Comparison of ENCODE assay signal across 26 mouse cellular contexts in the genomic region with DNA sequence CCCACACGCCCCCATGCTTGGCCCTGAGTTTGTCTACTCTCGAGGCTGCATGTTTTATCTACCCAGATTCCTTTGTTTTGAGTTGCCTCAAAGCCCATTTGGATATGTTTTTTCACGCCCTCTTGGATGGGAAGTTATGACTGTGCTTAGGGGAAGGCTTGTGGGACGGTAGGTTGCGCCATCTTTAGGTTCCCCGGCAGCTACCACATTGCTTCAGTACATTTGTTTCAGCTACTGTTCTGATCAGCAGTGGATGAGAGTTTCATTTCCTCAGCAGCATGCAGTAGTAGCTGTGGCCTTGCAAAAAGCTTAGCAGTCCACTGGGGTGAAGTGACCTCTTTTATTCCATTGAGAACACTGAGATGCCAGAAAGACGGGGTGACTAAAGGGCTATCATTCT.
DNase-seq lines count a peak whose midpoint lies in the region; ATAC-seq and TF ChIP-seq lines count a peak whose summit lies in the region.
"Had no signal": no experiment of that assay in that cellular context is flagged by ENCODE, and none has a peak within 500 bp of the region (broad histone marks: within the 10 kb centered on the region; RNA-seq: fewer than 3 reads in every experiment).

No protein-coding gene starts in this region.

- H3K27ac ChIP-seq in liver, adult 2 months (replicated peaks; ENCODE audit: insufficient read depth, low read depth, low read length), result no peak overlapping the region
- no peak overlapping the region for H3K27ac ChIP-seq in liver, embryonic 11.5 days (ENCODE audit: low read depth, low read length)
- no peak overlapping the region for H3K27ac ChIP-seq in midbrain, embryonic 13.5 days
- no peak overlapping the region for H3K27ac ChIP-seq in forebrain, postnatal 0 days (ENCODE audit: low read depth, low read length)
- H3K27ac ChIP-seq: embryonic facial prominence, embryonic 15.5 days; heart, adult 2 months; hindbrain, embryonic 13.5 days; limb, embryonic 13.5 days; midbrain, embryonic 12.5 days; neural tube, embryonic 12.5 days had no signal

- no peak overlapping the region for H3K9ac ChIP-seq in liver, adult 2 months (ENCODE audit: low read depth, low read length)
- no peak overlapping the region for H3K9ac ChIP-seq in liver, embryonic 11.5 days (ENCODE audit: low read depth, low read length)
- no peak overlapping the region for H3K9ac ChIP-seq in midbrain, embryonic 13.5 days (replicated peaks)
- no peak overlapping the region for H3K9ac ChIP-seq in forebrain, postnatal 0 days
- H3K9ac ChIP-seq: embryonic facial prominence, embryonic 15.5 days; hindbrain, embryonic 13.5 days; limb, embryonic 13.5 days; lung, embryonic 14.5 days; midbrain, embryonic 12.5 days; neural tube, embryonic 12.5 days had no signal

- no peak overlapping the region for H3K4me3 ChIP-seq in liver, adult 2 months (ENCODE audit: insufficient read depth, low read depth, low read length)
- no peak overlapping the region for H3K4me3 ChIP-seq in liver, embryonic 11.5 days (ENCODE audit: low read depth, low read length)
- H3K4me3 ChIP-seq in midbrain, embryonic 13.5 days (replicated peaks), result no peak overlapping the region
- H3K4me3 ChIP-seq in forebrain, postnatal 0 days (ENCODE audit: low read depth, low read length), result no peak overlapping the region
- H3K4me3 ChIP-seq: embryonic facial prominence, embryonic 15.5 days; heart, adult 2 months; hindbrain, embryonic 13.5 days; limb, embryonic 13.5 days; midbrain, embryonic 12.5 days; neural tube, embryonic 12.5 days had no signal

- peaks cover 17% of the 10 kb centered on the region; the same call in 1 of the 2 replicates for H3K79me2 ChIP-seq in liver, adult 2 months (ENCODE audit: control insufficient read depth, insufficient read depth, low read length)

- no peak overlapping the region for H3K4me2 ChIP-seq in liver, embryonic 11.5 days
- H3K4me2 ChIP-seq in midbrain, embryonic 13.5 days (replicated peaks), result no peak overlapping the region
- H3K4me2 ChIP-seq in forebrain, postnatal 0 days (ENCODE audit: low read depth), result no peak overlapping the region
- H3K4me2 ChIP-seq: embryonic facial prominence, embryonic 15.5 days; hindbrain, embryonic 13.5 days; limb, embryonic 13.5 days; lung, embryonic 14.5 days; midbrain, embryonic 12.5 days; neural tube, embryonic 12.5 days had no signal

- H3K4me1 ChIP-seq in liver, adult 2 months (ENCODE audit: control insufficient read depth, insufficient read depth, low read length), result no peaks in the 10 kb centered on the region
- no peaks in the 10 kb centered on the region for H3K4me1 ChIP-seq in liver, embryonic 11.5 days (replicated peaks; ENCODE audit: control insufficient read depth, insufficient read depth, low read length)
- peaks cover 3% of the 10 kb centered on the region; the same call in 1 of the 2 replicates for H3K4me1 ChIP-seq in midbrain, embryonic 13.5 days (replicated peaks)
- H3K4me1 ChIP-seq in forebrain, postnatal 0 days (ENCODE audit: insufficient read depth), result no peaks in the 10 kb centered on the region
- H3K4me1 ChIP-seq: limb, embryonic 13.5 days; midbrain, embryonic 12.5 days; neural tube, embryonic 12.5 days had no signal

- no peak for TF ChIP-seq POLR2A in liver, adult 2 months (IDR thresholded peaks at IDR 0.05; ENCODE audit: extremely low read depth, insufficient read depth, low read length)

- DNase-seq in liver, adult 2 months (ENCODE audit: extremely low read depth, low read depth, low spot score), result peak; percentile 56
- DNase-seq in liver, embryonic 11.5 days (ENCODE audit: low spot score), result no peak
- peak; percentile 76 for DNase-seq in 416B (ENCODE audit: low read depth)
- peak; percentile 50 for DNase-seq in brain, adult 2 months (ENCODE audit: low read depth, low spot score)
- DNase-seq in kidney, postnatal 36 days, result no peak
- no peak for DNase-seq in forebrain, postnatal 0 days
- DNase-seq: adrenal gland, adult 2 months; B cell, adult 2 months; cerebellum, adult 8-10 months; gastrocnemius, postnatal 10 days; kidney, adult 2 months; kidney, postnatal 10 days; layer of hippocampus, postnatal 36 days; lung, embryonic 14.5 days had no signal

- no peaks in the 10 kb centered on the region for H3K9me3 ChIP-seq in liver, embryonic 11.5 days (ENCODE audit: control insufficient read depth, low read length)
- no peaks in the 10 kb centered on the region; the same call in 1 of the 2 replicates for H3K9me3 ChIP-seq in midbrain, embryonic 13.5 days
- H3K9me3 ChIP-seq in forebrain, postnatal 0 days (ENCODE audit: low read length), result no peaks in the 10 kb centered on the region
- H3K9me3 ChIP-seq: embryonic facial prominence, embryonic 15.5 days; G1E; hindbrain, embryonic 13.5 days; limb, embryonic 13.5 days; neural tube, embryonic 12.5 days had no signal

- TF ChIP-seq CTCF in liver, adult 2 months (IDR thresholded peaks at IDR 0.05; ENCODE audit: low read depth, low read length), result no peak
- TF ChIP-seq CTCF in forebrain, postnatal 0 days (IDR thresholded peaks at IDR 0.05; ENCODE audit: low read depth), result no peak

- no peaks in the 10 kb centered on the region for H3K27me3 ChIP-seq in liver, adult 2 months (ENCODE audit: control insufficient read depth, insufficient read depth, low read length)
- no peaks in the 10 kb centered on the region for H3K27me3 ChIP-seq in liver, embryonic 11.5 days (replicated peaks; ENCODE audit: control insufficient read depth, insufficient read depth, low read length)
- H3K27me3 ChIP-seq in midbrain, embryonic 13.5 days, result no peaks in the 10 kb centered on the region
- no peaks in the 10 kb centered on the region for H3K27me3 ChIP-seq in forebrain, postnatal 0 days (ENCODE audit: insufficient read depth, low read length)
- H3K27me3 ChIP-seq: CH12.LX; embryonic facial prominence, embryonic 15.5 days; hindbrain, embryonic 13.5 days; limb, embryonic 13.5 days; midbrain, embryonic 12.5 days; neural tube, embryonic 12.5 days; Patski had no signal

- ATAC-seq in liver, embryonic 11.5 days (replicated peaks; ENCODE audit: low FRiP score), result no peak
- peak; percentile 99 for ATAC-seq in megakaryocyte, adult 5-6 weeks (ENCODE audit: poor library complexity, severe bottlenecking)
- no peak for ATAC-seq in midbrain, embryonic 13.5 days
- no peak for ATAC-seq in forebrain, postnatal 0 days
- ATAC-seq: forebrain, embryonic 14.5 days; Patski had no signal

- no peaks in the 10 kb centered on the region for H3K36me3 ChIP-seq in liver, adult 2 months (ENCODE audit: control insufficient read depth, insufficient read depth, low read length)
- no peaks in the 10 kb centered on the region for H3K36me3 ChIP-seq in liver, embryonic 11.5 days (ENCODE audit: control insufficient read depth, insufficient read depth, low read length)
- H3K36me3 ChIP-seq in midbrain, embryonic 13.5 days, result no peaks in the 10 kb centered on the region
- no peaks in the 10 kb centered on the region for H3K36me3 ChIP-seq in forebrain, postnatal 0 days (ENCODE audit: insufficient read depth)
- H3K36me3 ChIP-seq: embryonic facial prominence, embryonic 15.5 days; G1E; hindbrain, embryonic 13.5 days; limb, embryonic 13.5 days; midbrain, embryonic 12.5 days; neural tube, embryonic 12.5 days had no signal

- 45% methylated on average over 7 of the region's 7 CpGs for WGBS in liver, adult 2 months
- 69% methylated on average over 7 of the region's 7 CpGs for WGBS in liver, embryonic 11.5 days
- WGBS in midbrain, embryonic 13.5 days, result 84% methylated on average over 7 of the region's 7 CpGs
- WGBS in forebrain, postnatal 0 days, result 79% methylated on average over 7 of the region's 7 CpGs

Comparison
In these comparisons a context has a peak if more than half of its experiments do, and no peak if none do; other contexts are left out.
1. DNase-seq: peak in liver, adult 2 months (single experiment), 416B (single experiment) and brain, adult 2 months (single experiment); none in liver, embryonic 11.5 days (single experiment), kidney, postnatal 36 days (0 of 2) and forebrain, postnatal 0 days (single experiment).